Mouse (Mus musculus) bone marrow, adult 2 months (tissue): Measurements from ENCODE around the gene Hist1h2ak. TPM values are rescaled to one million over a fixed set of nuclear protein-coding genes. Genes with fewer than 3 reads are reported as not detected.
A peak's percentile ranks its signal among the peaks of the same experiment; 100 is the strongest.
"Not testable (repeated sequence)": the region's sequence is repeated elsewhere in the genome, so short reads cannot be mapped to it uniquely, and the experiment has no call there.

ENCODE experiments used
- H3K27ac ChIP-seq: fragments of 200-500 bp; 2 replicates; pipeline ENCODE4 v1.5.1; 2012; ENCODE audit warnings: low read depth, mild to moderate bottlenecking, control low read depth, inconsistent platforms, low read length; ENCODE audit not compliant: control insufficient read depth, poor library complexity, insufficient read depth
- H3K4me1 ChIP-seq: fragments of 200-500 bp; 2 replicates; pipeline ENCODE4 v1.6.1; 2011; ENCODE audit warnings: low read length; ENCODE audit not compliant: control insufficient read depth, insufficient read depth
- H3K4me3 ChIP-seq: fragments of 200-500 bp; replicated peaks from 2 replicates; pipeline ENCODE3; 2011; ENCODE audit warnings: mild to moderate bottlenecking, low read depth, low read length, control low read depth; ENCODE audit not compliant: control insufficient read depth
- CTCF ChIP-seq: fragments of 200-500 bp; IDR thresholded peaks from 2 replicates; pipeline ENCODE4 v1.5.1; 2011; ENCODE audit warnings: low read length, control low read depth; ENCODE audit not compliant: control insufficient read depth, insufficient read depth
- POLR2A ChIP-seq: fragments of 200-500 bp; IDR thresholded peaks from 2 replicates; pipeline ENCODE4 v1.6.1; 2011; ENCODE audit warnings: low read depth, mild to moderate bottlenecking, control low read depth, low read length, borderline replicate concordance; ENCODE audit not compliant: control insufficient read depth
- WGBS: fragments of 180-500 bp; shearing (Covaris S2); methylation state at CpG from one replicate; pipeline ENCODE4 v1.1.7; 2018; 5-methylcytosine and 5-hydroxymethylcytosine counted together
- polyA plus RNA-seq: library from polyadenylated mRNA; stranded (reverse); fragments of >200 nt; gene quantifications from 2 replicates; pipeline ENCODE4 v1.2.4, GENCODE M21; 2011; ENCODE audit warnings: low replicate concordance; ENCODE audit not compliant: missing spikeins, insufficient read depth, insufficient read length

The Hist1h2ak gene
- polyA plus RNA-seq, 1 experiment, result 61.7 TPM

- Histone ChIP-seq H3K4me3 (peak overlapping the region; percentile 63), H3K4me1 (peaks cover 3% of the 10 kb centered on the region; the same call in 1 of the 2 replicates), H3K27ac (peak overlapping the region; percentile 96)
- WGBS, result 13% methylated on average over 8 of the region's 8 CpGs
- TF ChIP-seq CTCF, result no peak
- TF ChIP-seq POLR2A, result no peak
Measured at GRCm38 (mm10) chr13:21786189-21786898, 32.7 kb upstream of the Hist1h2ak start.

- TF ChIP-seq CTCF (no peak), POLR2A (no peak)
- Histone ChIP-seq H3K27ac (peak overlapping the region; percentile 94; the same call in 1 of the 2 replicates), H3K4me1 (peaks cover 3% of the 10 kb centered on the region; the same call in 1 of the 2 replicates), H3K4me3 (no peak overlapping the region)
- 72% methylated on average over 6 of the region's 6 CpGs for WGBS
Measured at GRCm38 (mm10) chr13:21784311-21784710, 30.7 kb upstream of the Hist1h2ak start.

- TF ChIP-seq POLR2A (no peak), CTCF (no peak)
- Histone ChIP-seq H3K27ac (peak overlapping the region; percentile 94), H3K4me3 (peak overlapping the region; percentile 18), H3K4me1 (peaks cover 3% of the 10 kb centered on the region; the same call in 1 of the 2 replicates)
- WGBS, result 7% methylated on average over 9 of the region's 9 CpGs
Measured at GRCm38 (mm10) chr13:21783734-21784161, 30.1 kb upstream of the Hist1h2ak start.

GRCm38 (mm10) chr13:21783255-21783617, 29.6 kb upstream of the Hist1h2ak start, which contains the start of gene Hist1h3i:
Gene Hist1h3i, minus strand, starts transcription at chr13:21783370.
- TF ChIP-seq POLR2A, result no peak
- no peak for TF ChIP-seq CTCF
- 0% methylated on average over 20 of the region's 20 CpGs for WGBS
- Histone ChIP-seq H3K4me1 (peaks cover 3% of the 10 kb centered on the region; the same call in 1 of the 2 replicates), H3K27ac (peak within 1 kb of the TSS; percentile 98), H3K4me3 (peak within 1 kb of the TSS; percentile 63)

- WGBS, result under 1% methylated on average over 14 of the region's 35 CpGs
- peak; percentile 97; the same call in 1 of the 2 replicates for TF ChIP-seq POLR2A
- Histone ChIP-seq H3K4me3 (peak overlapping the region; percentile 63), H3K27ac (peak overlapping the region; percentile 98)
- H3K4me1 ChIP-seq, result not testable (repeated sequence)
Measured at GRCm38 (mm10) chr13:21782361-21783254, 29.0 kb upstream of the Hist1h2ak start.

GRCm38 (mm10) chr13:21781639-21782038, 28.0 kb upstream of the Hist1h2ak start:
- Histone ChIP-seq H3K4me1 (peaks cover 4% of the 10 kb centered on the region; the same call in 1 of the 2 replicates), H3K4me3 (no peak overlapping the region), H3K27ac (no peak overlapping the region)
- no peak for TF ChIP-seq POLR2A
- TF ChIP-seq CTCF, result no peak
- WGBS, result 84% methylated on average over 1 of the region's 1 CpGs

DNA sequence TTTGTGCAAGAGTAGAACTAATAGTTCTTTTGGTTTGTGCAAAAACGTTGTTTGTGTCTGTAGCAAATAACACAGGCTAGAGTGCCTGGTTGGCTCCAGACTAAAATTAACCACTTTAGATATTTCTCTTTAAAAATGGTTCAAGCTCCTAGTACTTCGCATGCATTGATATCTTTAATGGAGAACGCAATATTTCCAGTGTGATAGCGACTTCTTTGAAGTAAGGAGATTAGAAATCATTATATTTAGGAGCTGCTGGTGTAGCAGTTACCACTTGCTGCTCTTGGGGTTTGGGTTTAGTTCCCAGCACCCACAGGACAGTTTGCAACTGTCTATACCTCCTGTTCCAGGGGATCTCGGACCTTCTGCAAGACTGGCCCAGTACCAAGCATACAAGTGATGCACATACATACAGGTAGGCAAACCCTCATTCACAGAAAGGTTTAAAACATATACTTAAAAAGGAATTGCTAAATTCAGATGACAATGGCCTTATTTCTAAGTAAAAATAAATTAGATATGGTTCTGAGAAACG, 27.5 kb upstream of the Hist1h2ak start:
- peaks cover 4% of the 10 kb centered on the region; the same call in 1 of the 2 replicates for H3K4me1 ChIP-seq
- 47% methylated on average over 6 of the region's 6 CpGs for WGBS

More for the DNA sequence above, 27.5 kb upstream of the Hist1h2ak start:
- Histone ChIP-seq H3K4me3 (no peak overlapping the region), H3K27ac (peak overlapping the region; percentile 72; the same call in 1 of the 2 replicates)
- no peak for TF ChIP-seq POLR2A
